Mouse (Mus musculus) thymus, postnatal 0 days (tissue): ENCODE measurements around the gene Plin5. TPM values are rescaled to one million over a fixed set of nuclear protein-coding genes. Genes with fewer than 3 reads are reported as not detected.
A peak's percentile ranks its signal among the peaks of the same experiment; 100 is the strongest.

Experiments
- DNase-seq: peaks from one replicate; pipeline ENCODE4 v3.0.0-alpha.2; 2015; ENCODE audit warnings: low spot score
- polyA plus RNA-seq: library from polyadenylated mRNA; unstranded; fragments of >200 nt; fragmentation: Nextera tagmentation; extraction: Ambion mirVana; gene quantifications from 2 replicates; pipeline ENCODE4 v1.2.1, GENCODE M21; 2015

Plin5 gene
- polyA plus RNA-seq, 1 experiment from 2014 or later, result 0.44 TPM

- peak; percentile 27 for DNase-seq
These were observed 16.3 kb upstream of the Plin5 start for GRCm38 (mm10) chr17:56133457-56134363.

- peak; percentile 51 for DNase-seq
These were observed 15.3 kb upstream of the Plin5 start for GRCm38 (mm10) chr17:56132661-56133060.

GRCm38 (mm10) chr17:56131814-56132213, 14.4 kb upstream of the Plin5 start:
- DNase-seq, result peak; percentile 73

GRCm38 (mm10) chr17:56131136-56131535, 13.7 kb upstream of the Plin5 start:
- DNase-seq, result no peak

GRCm38 (mm10) chr17:56128246-56128645, 10.8 kb upstream of the Plin5 start:
- no peak for DNase-seq

- no peak for DNase-seq
These were observed 8.8 kb upstream of the Plin5 start for GRCm38 (mm10) chr17:56126175-56126574.

- DNase-seq, result no peak
These were observed 7.9 kb upstream of the Plin5 start for GRCm38 (mm10) chr17:56125276-56125630.

- DNase-seq, result peak; percentile 45
These were observed 7.2 kb upstream of the Plin5 start for GRCm38 (mm10) chr17:56124377-56125275.

- DNase-seq, result no peak
These were observed 6.4 kb upstream of the Plin5 start for GRCm38 (mm10) chr17:56123681-56124340.

- DNase-seq, result no peak
These were observed 5.8 kb upstream of the Plin5 start for GRCm38 (mm10) chr17:56123161-56123560.

GRCm38 (mm10) chr17:56121826-56122225, 4.4 kb upstream of the Plin5 start, which contains the start of gene Lrg1:
Gene Lrg1 (minus strand): TSS chr17:56122001.
- DNase-seq, result no peak

- DNase-seq, result no peak
These were observed 2.8 kb upstream of the Plin5 start for GRCm38 (mm10) chr17:56119981-56120880.

- no peak for DNase-seq
These were observed 2.0 kb upstream of the Plin5 start for GRCm38 (mm10) chr17:56119431-56119830.

GRCm38 (mm10) chr17:56116193-56116592, 1.2 kb downstream of the Plin5 start:
- no peak for DNase-seq

- no peak for DNase-seq
These were observed 4.7 kb downstream of the Plin5 start for GRCm38 (mm10) chr17:56112743-56113142.

GRCm38 (mm10) chr17:56111864-56112263, 5.5 kb downstream of the Plin5 start:
- peak; percentile 76 for DNase-seq

- no peak for DNase-seq
These were observed 6.4 kb downstream of the Plin5 start for GRCm38 (mm10) chr17:56111021-56111420.

- no peak for DNase-seq
These were observed 6.8 kb downstream of the Plin5 start for GRCm38 (mm10) chr17:56110571-56110970.

- no peak for DNase-seq
These were observed 8.0 kb downstream of the Plin5 start, which contains the start of gene Plin4 for GRCm38 (mm10) chr17:56109219-56110051. Gene Plin4 (minus strand): TSS chr17:56109803.
